Mouse (Mus musculus): Measurements from ENCODE around the gene Dnajc7. TPM values are rescaled to one million over a fixed set of nuclear protein-coding genes. Genes with fewer than 3 reads are reported as not detected.
"Not testable (repeated sequence)": the region's sequence is repeated elsewhere in the genome, so short reads cannot be mapped to it uniquely, and the experiment has no call there.

Dnajc7 gene
- total RNA-seq, 2 experiments from 2014 or later, result 139 to 176 TPM

DNA sequence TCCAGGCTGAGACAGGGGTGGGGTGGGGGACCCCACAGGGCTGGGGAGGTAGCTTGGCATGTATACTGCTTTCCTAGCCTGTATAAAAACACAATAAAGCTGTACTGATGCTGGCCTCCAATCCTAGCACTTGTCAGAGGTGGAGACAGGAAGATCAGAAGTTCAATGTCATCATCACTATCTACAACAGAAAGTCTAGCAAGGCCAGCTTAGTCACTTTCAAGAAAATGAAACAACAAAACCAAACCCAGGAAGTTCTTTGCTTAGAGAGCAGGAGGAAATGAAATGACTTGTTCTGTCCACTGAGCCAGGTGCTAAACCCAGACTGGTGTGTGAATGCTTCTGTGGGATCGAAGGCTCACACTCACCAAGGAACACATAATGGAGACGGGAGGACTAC is 31.5 kb downstream of the Dnajc7 start:
- no peak for ATAC-seq (replicated peaks; ENCODE audit: low FRiP score, low TSS enrichment, poor library complexity, severe bottlenecking)

DNA sequence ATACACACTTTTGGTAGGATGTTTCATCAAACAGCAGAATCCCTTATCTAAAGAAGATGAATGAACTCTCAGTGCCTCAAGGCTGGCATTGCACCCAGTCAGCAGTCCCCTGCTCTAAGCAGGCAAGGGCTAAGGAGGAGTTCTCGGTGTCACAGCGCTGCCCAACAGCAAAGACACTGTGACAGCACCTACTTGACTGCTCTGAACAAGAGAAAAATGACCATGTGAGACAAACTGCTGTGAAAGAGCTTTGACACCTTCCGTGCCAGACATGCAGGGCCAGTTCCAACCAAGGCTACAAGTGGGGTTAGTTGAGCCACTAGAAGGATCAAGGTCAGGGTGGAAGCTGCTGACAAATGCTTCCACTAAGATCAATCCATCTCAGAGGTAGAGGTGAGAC is 34.8 kb downstream of the Dnajc7 start:
- ATAC-seq (replicated peaks; ENCODE audit: low FRiP score, low TSS enrichment, poor library complexity, severe bottlenecking), result no peak

DNA sequence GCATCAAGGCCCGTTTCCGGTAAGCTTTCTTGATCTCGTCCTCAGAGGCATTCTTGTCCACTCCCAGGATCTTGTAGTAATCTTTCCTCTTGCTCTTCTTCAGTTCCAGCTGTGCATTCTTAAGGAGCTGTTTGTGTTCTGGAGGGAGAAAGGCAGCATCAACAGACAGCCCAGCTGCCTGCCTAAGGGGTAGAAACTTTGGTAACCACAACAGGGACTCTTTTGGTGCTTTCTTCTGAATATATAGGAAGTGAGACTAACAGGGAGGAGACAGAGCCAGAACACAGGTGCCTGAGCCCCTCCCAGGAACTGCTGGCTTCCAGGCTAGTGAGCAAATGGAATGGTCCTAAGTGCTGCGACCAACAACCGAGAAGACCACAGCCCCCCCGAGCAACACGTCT is 35.4 kb downstream of the Dnajc7 start:
- no peak for ATAC-seq (replicated peaks; ENCODE audit: low FRiP score, low TSS enrichment, poor library complexity, severe bottlenecking)

DNA sequence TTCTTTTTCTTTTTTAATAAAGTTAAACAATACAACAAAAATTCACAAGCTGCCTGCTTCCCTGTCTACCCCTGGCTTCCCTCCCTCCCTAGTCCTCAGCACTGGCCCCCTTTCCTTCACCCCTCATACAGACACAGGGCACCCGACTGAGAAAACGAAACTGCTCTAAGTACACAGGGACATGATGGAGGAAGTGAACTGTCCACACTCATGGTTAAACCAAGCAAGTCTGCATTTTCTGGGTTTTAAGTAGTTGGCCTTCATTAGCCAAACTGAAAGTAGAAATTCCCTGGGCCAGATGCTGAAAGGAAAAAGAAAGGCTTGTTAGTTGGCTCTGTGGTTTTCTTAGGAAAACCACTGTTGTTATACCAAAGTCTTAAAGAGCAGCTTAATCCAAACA is 37.1 kb downstream of the Dnajc7 start:
- ATAC-seq (replicated peaks; ENCODE audit: low FRiP score, low TSS enrichment, poor library complexity, severe bottlenecking), result no peak

DNA sequence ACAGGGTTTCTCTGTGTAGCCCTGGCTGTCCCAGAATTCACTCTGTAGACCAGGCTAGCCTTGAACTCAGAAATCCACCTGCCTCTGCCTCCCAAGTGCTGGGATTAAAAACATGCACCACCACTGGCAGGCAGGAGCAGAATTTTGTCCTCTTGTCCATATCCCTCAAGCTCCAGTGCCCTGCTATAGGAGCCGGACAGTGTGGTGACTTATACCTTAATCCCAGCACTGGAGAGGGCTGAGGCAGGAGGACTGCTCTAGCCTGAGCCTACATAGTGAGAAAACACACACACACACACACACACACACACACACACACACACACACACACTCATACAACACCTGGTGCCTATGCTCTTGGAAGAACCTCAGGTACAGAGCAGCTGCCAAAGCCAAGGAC is 37.6 kb downstream of the Dnajc7 start:
- ATAC-seq (replicated peaks; ENCODE audit: low FRiP score, low TSS enrichment, poor library complexity, severe bottlenecking), result not testable (repeated sequence)

DNA sequence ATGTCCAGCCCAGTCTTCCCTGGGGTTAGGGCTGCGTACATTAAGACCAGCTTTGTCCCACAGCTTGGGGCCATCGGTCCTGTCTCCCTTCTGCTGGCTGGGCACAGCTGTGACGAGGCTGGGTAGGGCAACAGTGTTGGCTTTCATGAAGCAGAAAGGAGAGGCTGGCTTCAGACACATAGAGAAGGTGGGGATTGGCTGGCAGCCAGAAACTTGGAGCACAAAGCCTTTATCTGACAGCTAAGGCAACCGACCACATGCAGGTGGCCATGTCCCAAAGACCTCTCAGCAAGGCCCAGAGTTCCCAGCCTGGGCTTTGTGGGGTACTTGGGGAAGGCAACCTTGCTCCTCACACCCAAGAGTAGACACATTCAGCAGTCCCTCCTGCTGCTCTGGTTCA is 38.2 kb downstream of the Dnajc7 start:
- ATAC-seq (replicated peaks; ENCODE audit: low FRiP score, low TSS enrichment, poor library complexity, severe bottlenecking), result peak; percentile 86

DNA sequence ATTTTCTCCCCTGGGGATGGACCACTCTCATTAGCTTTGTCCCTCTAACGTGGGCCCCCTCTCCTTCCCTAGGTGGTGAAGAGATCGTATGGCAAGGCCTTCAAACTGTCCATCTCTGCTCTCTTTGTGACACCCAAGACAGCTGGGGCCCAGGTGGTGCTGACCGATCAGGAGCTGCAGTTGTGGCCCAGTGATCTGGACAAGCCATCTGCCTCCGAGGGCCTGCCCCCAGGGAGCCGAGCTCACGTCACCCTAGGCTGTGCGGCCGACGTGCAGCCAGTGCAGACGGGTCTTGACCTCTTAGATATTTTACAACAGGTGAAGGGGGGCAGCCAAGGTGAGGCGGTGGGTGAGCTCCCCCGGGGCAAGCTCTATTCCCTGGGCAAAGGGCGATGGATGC is 39.7 kb downstream of the Dnajc7 start:
- ATAC-seq (replicated peaks; ENCODE audit: low FRiP score, low TSS enrichment, poor library complexity, severe bottlenecking), result no peak

DNA sequence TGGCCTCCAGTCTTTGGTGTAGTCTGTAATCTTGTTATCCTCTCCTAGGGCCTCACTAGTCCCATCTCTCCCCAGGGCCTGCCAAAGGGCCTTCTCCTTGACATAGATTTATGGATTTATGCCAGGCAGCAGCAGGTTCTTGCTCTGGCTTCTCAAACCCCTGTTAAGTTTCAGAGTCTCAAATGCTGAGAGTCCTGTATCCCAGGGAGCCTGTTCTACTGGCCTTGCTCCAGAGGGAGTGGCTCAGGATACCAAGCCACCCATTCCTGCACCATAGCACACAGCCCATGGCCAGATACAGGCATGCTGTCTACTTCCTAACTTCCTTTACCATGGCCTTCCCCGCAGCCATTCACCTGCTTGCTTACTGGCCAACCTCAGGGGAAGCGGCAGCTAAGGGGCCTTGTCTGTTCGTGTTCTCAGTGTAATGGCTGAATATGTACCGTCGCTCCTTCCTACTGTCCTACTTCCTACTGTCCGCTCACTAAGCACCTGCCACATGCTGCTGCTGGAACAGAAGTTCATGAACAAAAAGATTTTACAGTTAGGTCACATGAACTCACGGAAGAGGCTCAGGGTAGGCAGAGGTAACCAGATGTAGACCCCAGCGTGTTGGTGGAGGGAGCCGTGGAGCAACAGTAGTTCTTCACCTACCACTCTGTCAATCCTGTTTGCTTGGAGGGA is 40.7 kb downstream of the Dnajc7 start:
- ATAC-seq (replicated peaks; ENCODE audit: low FRiP score, low TSS enrichment, poor library complexity, severe bottlenecking), result no peak

DNA sequence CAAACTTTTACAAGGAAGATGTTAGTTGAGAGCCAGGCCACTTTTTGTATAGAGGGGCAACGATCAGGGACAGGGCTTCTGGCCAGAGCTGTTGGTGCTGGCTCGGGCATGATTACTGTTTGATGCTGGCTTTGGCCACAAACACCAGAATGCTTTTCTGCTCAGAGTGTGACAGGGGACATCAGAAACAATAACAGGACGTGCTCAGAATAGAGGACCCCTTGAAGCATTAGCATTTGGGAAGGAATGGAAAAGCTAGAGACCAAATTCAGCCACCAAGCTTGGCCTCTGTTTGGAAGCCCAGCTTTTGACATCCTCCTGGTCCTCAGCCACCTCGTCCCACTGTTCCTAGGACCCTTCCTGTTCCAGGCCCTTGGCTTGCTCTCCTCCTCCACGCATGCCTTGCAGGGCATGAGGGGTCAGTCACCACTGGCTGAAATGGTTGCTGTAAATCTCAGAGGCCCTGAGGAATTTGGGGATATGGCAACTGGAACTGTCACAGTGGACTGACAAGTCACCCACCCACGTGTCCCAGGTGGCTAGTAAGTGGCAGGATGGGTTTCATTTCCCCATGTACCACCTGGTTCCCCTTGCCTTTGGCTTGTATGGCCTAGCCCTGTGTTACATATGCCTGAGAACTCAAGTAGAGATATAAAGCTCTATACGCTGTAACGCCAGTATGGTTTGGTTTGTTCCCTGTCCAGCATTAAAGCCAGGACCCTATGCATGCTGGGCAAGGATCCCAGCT is 41.9 kb downstream of the Dnajc7 start:
- ATAC-seq (replicated peaks; ENCODE audit: low FRiP score, low TSS enrichment, poor library complexity, severe bottlenecking), result no peak

DNA sequence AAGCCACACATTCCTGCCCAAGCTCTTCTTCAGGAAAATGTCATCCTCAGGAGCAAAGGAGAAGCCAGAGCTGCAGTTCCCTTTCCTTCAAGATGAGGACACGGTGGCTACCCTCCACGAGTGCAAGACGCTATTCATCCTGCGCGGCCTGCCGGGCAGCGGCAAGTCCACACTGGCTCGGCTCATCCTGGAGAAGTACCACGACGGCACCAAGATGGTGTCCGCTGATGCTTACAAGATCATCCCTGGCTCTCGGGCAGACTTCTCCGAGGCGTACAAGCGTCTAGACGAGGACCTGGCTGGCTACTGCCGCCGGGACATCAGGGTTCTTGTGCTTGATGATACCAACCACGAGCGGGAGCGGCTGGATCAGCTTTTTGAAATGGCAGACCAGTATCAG is 43.7 kb downstream of the Dnajc7 start:
- no peak for ATAC-seq (replicated peaks; ENCODE audit: low FRiP score, low TSS enrichment, poor library complexity, severe bottlenecking)

DNA sequence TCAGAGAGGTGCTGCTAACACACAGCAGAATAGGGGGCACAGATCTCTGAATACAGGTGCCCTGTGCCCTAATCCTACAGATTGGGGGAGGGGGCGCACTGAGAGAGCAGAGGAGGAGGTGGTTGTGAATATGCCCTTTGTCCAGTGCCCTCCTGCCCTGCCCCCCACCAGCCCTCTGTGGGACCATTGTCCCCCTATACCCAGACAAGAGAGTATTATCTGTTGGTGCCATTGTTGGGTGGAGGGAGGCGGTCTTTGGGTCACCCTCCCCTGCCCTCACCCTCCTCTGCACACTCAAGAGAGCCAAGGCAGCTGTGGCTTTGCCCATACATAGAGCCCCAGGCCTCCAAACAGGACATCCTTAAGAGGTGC is 44.5 kb downstream of the Dnajc7 start:
- ATAC-seq (replicated peaks; ENCODE audit: low FRiP score, low TSS enrichment, poor library complexity, severe bottlenecking), result peak; percentile 36

DNA sequence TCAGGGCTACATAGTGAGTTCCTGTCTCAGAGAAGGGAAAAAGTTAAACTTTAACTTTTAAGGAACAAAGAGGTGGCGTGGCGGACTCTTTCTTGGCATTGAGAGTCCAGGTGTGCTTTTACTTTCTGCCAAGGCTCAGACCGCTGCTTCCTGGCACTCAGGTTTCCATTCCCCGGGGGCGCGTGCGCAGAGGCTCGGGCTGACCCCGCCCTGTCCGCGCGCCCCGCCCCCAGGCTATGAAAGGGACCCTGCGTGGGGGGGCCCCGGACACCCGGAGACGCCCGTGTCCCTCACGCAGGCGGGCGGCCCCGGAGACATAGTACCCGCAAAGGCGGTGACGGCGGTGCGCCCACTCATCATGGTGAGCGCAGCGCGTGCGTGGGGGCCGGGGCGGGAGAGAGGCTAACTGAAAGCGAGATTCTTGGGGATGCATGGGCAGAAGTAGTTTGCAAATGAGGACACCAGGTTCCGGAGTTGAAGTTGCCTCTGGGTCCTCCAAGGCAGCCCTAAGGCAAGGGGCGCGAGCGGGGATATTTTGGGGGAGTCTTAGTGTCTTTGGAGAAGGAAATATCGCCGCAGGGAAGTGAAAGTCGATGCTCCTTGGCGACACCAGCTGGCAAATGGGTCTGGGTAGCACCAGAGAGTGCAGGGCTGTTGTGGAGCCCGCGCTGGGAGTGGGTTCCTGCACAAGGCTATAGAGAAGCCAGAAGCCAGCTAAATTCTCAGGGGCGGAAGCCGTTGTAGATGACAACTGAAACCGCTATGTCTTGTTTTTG is 45.1 kb downstream of the Dnajc7 start, which contains the start of gene Cnp:
Gene Cnp, plus strand, starts transcription at position 197 of the 776 bp plus-strand sequence.
- peak; percentile 23 for ATAC-seq (replicated peaks; ENCODE audit: low FRiP score, low TSS enrichment, poor library complexity, severe bottlenecking)

DNA sequence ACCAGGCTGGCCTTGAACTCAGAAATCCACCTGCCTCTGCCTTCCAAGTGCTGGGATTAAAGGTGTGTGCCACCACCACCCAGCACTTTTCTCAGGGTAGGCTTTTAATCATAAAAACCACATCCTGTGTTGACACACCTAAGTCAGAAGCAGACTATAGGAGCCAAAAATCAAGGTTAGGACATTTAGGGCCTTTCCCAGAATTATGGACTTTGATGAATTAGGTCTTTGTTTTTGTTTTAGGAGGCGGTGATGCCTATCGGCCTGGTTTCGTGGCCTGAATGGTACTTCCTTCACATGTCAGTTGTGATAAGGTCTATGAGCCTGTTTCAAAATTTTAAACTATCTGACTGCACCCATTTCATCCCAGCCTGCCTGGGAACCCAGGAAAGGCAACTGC is 45.8 kb downstream of the Dnajc7 start:
- no peak for ATAC-seq (replicated peaks; ENCODE audit: low FRiP score, low TSS enrichment, poor library complexity, severe bottlenecking)

DNA sequence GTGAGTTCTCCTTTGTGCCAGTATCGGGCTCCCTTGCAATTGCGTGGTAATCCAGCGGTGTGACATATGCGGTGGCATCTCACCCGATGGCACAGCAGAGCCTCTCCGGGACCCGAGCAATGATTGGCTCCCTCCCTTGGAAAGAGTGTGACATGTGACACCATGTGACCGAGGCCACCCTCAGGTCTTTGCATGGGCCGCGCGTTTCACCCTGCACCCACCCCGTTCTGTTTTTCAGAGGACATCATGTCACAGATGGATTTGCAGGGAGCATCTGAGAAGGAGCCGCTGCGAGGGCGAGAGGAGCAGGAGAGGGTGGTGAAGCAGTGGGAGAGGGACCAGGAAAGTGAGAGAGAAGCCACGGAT is 48.8 kb downstream of the Dnajc7 start:
- peak; percentile 44; the same call in 1 of the 2 replicates for ATAC-seq (replicated peaks; ENCODE audit: low FRiP score, low TSS enrichment, poor library complexity, severe bottlenecking)

DNA sequence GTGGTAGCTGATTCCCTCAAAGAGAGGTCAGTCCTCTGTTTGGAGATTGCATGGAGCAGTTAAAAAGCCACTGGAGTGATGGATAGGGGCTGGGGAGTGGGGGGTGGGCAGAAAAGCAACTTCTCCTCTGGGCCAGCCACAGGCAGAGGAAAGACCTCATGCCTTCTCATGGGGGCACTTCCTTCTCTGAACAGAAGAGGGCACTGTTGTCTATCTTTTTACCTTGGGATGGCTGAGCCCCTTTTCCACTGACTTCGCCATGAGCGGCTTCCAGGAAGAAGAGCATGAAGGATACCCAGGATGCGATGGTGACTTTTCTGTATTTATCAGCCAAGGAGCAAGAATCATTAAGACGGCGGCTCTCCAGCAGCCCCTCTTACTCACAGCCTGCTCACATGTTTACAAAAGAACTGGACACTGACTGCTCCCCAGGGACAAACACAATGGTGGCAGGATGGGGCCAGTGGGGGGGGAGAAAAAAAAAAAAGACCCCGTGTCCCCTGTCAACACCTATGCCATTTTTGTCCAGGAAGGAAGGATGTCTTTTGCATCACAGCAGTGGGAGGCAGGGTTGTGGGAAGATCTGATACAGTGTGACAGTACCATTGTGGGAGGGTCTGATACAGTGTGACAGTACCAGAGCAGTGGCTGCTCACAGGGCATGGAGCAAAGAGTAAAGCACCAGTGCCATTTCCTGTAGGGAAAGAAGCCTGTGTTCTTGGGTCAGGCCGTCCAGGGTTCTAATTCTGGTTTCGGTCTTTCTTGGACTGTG is 49.4 kb downstream of the Dnajc7 start:
- ATAC-seq (replicated peaks; ENCODE audit: low FRiP score, low TSS enrichment, poor library complexity, severe bottlenecking), result peak; percentile 42

DNA sequence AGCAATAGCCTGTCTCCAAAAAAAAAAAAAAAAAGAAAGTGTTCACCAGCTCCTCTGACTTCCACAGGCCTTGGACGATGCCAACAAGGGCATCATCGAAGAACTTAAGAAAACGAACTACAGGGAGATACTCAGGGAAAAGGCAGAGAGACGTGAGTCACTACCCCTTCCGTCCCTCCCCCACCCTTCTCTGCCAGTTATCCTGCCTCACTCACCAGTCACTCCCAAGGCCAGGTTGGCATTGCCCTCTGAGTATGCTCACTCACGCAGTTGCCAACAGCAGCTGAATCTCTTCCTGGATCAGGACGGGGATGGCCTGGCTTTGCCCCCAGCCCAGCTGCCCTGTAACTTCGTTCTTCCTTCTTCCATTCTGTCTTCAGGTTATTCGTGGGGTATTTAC is 50.2 kb downstream of the Dnajc7 start:
- no peak for ATAC-seq (replicated peaks; ENCODE audit: low FRiP score, low TSS enrichment, poor library complexity, severe bottlenecking)

DNA sequence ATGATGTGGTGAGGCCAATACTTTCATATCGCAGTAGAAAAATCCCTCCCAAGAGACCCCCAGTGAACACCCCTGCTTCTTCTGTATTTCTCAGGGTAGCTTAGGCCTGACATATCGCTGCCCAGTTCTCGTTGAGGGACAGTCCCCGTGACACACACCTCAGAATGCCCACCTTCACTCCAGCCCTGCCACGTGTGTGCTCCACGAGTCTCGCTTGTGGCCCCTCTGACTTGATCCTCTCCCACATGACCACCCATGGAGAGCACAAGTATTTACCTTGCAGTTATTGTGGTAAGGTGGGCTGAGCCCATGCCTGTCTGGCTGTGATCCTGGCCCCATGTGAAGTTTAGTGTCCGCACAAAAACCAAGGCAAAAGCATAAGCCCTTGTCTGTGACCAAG is 51.3 kb downstream of the Dnajc7 start:
- ATAC-seq (replicated peaks; ENCODE audit: low FRiP score, low TSS enrichment, poor library complexity, severe bottlenecking), result no peak

DNA sequence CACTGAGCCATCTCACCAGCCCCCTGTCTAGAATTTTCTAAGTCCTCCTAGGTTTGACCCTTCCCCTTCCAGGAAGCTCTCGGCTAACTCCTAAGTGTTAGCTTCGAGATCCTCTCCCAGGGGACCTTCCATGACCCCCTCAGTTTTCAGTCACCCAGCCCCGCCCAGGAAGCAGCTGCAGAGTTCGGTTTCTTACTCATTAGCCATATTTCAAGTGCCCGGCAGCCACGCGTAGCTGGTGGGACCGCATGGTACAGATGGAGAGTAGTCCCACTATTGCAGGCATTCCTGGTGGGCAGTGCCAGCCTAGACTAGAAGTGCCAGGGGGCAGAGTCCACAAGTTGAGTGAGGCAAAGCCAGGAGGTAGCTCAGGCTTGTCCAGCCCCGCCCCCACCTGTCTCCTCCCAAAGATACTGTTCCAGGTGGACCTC is 52.1 kb downstream of the Dnajc7 start:
- no peak for ATAC-seq (replicated peaks; ENCODE audit: low FRiP score, low TSS enrichment, poor library complexity, severe bottlenecking)

DNA sequence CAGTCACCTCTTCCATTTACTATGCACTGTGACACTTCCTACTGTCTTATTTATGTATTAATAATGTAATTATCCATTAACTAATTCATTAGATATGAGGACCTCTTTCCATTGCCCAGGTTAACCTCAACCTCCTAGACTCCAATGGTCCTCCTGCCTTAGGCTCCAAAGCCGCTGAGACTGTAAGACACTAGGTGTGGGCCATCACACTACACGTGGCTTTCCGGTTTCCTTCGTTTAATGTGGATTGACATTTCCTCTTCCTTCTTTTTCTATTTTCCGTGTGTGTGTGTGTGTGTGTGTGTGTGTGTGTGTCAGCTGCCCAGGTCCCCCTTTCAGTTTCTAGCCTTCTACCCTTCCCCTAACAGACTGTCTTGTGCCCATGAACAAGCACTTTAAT is 52.7 kb downstream of the Dnajc7 start:
- ATAC-seq (replicated peaks; ENCODE audit: low FRiP score, low TSS enrichment, poor library complexity, severe bottlenecking), result no peak

DNA sequence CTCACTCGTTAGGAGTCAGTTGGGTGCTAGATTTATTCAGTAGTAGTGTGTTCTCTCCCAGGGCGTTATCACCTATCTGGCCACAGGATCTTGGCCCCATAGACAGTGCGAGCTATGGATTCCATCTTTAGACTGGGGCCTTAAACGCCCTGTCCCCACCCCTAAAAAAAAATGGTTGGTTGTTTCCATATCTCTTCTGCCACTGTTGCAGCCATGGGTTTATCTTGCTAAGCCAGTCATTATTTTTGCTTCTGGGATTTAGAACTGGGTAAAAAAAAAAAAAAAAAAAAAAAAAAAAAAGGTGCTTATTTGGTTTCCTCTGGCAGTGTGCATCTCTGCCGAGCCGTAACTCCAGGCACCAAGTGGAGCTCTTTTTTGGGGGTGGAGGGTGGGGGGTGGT is 55.3 kb downstream of the Dnajc7 start:
- ATAC-seq (replicated peaks; ENCODE audit: low FRiP score, low TSS enrichment, poor library complexity, severe bottlenecking), result peak; percentile 73
